Mouse (Mus musculus): ENCODE results near the gene Ndufa12. TPM values are rescaled to one million over a fixed set of nuclear protein-coding genes. Genes with fewer than 3 reads are reported as not detected.

Ndufa12 gene
- 100 to 1,000 TPM; 249 to 266 TPM for total RNA-seq (2021)
- long read RNA-seq, experiment 1, transcript Ndufa12-201 (4 exons, 1,110 nt), result major isoform, 172 of 176 reads
- long read RNA-seq, experiment 1, partial matches to known transcripts, result 0 of 176 reads
- long read RNA-seq, experiment 1, other reads (novel, unspliced or antisense), result 3 of 176 reads
- long read RNA-seq, experiment 2, transcript Ndufa12-201 (4 exons, 1,110 nt), result major isoform, 170 of 171 reads
- long read RNA-seq, experiment 2, partial matches to known transcripts, result 0 of 171 reads
- long read RNA-seq, experiment 2, other reads (novel, unspliced or antisense), result 1 of 171 reads

DNA sequence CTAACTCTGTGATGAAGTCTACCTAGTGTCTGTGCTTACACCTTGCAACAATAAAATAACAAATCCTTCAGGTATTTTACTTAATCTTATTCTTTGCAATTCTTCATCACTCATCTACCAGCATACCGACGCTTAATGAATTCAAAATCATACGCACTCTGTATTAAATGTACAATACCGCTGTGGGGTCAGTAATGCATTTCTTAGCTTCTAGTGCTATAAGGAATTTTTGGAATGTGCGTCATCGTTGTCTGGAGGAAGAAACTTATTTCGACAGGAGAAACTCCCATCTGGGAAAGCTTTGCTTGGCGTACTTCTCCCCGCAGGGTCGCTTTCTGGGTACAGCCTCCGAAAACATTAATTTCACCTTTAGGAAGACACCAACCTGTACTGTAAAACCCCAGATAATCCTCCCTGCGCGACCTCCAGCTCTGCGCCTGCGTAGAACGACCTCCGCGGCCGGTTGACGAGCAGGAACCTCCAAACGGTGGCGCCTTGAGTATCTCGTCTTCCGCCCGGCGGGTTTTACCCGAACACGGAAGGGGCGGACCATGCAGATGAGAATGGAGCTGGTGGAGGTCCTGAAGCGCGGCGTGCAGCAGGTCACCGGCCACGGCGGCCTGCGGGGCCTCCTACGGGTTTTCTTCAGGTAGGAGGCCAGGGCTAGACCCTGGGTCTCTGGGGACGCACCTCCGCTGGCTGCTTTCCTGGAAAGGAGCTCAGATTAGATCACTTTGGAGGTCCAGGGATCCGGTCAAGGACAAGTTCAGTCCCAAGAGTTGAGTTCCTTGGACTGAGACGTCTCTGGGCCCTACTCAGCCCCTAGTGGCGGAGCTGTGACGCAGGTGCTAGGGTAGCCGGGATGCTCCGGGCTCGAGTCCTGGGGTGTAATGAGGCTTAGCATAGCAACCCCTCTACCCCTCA is at the start of gene Ndufa12:
TSS of gene Ndufa12 (plus strand) at position 239 of the 924 bp plus-strand sequence.
- peak; percentile 95 to 97 for DNase-seq (ENCODE audit: low spot score in 2 of 2)

DNA sequence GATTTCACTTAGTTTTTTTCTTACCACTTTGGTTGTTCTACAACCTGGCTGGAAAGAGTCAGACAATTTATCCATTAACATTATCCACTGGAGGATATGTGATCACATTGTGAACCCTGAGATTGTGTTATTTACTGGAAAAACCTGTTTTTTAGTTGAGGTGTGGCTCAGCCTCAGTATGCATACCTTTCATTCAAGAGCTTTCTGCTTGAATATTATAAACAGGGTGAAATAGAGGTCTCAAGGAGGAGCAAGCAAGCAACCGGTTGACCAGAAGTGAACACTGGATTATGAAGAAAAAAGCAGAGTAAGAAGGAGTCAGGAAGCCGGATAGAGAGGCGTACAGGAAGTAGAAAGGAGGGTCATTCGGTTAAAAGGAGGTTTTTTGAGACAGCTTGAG is 47.0 kb upstream of the Ndufa12 start:
- no peak for DNase-seq (ENCODE audit: low spot score in 2 of 2)

DNA sequence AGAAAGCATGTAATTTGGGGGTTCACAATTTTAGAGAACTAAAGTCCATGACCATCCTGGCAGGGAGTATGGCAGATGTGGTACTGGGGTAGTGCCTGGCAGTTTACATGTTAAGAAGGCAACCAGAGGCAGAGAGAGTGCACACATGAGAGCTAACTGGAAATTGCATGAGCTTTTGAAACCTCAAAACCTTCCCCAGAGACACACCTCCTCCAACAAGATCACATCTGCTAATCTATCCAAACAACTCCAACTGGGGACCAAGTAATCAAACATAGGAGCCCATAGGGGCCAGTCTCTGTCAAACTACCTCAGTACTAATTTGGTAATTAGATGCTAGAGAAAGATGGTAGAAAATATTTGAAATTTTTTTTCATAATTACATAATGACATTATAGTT is 44.7 kb upstream of the Ndufa12 start:
- no peak for DNase-seq (ENCODE audit: low spot score in 2 of 2)

DNA sequence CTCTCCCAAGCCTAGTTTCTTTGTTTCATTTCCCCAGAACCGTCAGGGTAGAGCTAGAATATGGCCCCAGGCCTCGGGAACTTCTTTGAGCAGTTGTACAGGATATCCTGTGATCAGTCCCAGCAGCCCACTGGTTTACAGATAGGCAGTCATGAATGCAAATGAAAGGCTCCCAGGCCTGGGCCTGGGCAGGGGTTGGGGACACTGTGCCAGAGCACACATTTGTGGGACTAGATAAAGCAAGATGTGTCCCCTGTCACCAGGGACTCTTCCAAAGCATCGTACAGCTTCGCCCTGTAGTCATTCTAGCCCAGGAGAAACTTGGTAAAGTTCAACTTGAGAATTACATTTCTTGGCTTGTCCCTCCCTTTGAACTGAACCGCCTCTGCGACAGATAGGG is 39.6 kb upstream of the Ndufa12 start:
- DNase-seq (ENCODE audit: low spot score in 2 of 2), result no peak

DNA sequence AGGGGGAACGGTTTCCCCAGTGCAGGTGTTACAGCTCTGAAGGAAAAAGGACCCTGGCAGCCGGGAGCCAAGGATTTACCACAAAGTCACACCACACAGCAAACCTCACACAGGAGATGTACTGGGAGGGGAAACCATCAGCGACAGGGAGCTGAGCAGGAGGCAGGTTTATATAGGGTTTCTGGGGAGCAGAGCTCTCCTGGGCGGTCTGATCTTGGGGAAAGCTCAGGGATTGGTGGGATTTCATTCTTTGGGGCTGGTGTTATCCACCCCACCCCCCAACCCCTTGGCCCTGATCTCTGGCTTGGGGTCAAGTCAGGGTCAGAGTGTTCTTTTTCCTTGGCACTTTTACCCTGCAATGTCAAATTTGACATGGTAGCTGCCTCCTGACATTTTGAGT is 39.1 kb upstream of the Ndufa12 start:
- no peak for DNase-seq (ENCODE audit: low spot score in 2 of 2)

DNA sequence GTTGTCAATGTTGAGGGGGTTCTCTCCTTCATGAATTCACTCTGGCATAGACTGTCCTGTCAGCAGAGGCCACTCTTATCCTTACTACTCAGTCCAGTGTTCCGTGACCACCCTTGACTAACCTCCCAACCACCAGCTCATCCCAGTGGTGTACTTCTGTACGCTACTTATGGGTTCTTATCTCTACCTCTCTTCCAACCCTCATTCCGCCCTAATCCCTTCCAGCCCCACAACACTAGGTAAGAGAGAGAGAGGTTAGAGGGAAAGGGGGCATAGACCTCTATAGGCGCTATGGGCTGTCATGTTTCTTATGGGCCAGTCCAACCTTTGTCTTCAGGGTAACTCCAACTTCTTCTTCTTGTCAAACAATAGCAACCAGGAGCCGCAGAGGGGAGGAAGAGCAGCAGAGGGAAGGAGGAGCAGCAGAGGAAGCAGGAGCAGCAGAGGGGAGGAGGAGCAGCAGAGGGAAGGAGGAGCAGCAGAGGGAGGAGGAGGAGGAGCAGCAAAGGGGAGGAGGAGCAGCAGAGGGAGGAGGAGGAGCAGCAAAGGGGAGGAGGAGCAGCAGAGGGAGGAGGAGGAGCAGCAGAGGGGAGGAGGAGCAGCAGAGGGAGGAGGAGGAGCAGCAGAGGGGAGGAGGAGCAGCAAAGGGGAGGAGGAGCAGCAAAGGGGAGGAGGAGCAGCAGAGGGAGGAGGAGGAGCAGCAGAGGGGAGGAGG is 37.3 kb upstream of the Ndufa12 start:
- DNase-seq (ENCODE audit: low spot score in 2 of 2), result no peak

DNA sequence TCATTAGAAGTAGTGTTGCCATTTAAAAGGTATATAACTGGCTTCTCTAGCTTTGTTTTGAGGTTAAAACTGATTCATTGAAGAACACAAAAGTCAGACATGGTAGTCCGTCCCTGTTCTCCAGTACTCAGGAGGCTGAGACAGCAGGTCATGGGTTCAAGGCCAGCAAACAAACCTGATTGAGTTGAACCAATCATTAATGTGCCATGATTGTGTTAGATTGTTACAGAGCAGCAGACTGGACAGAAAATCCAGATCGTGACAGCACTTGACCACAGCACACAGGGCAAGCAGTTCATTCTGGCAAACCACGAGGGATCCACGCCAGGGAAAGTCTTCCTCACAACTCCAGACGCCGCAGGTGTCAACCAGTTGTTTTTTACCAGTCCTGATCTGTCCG is 36.5 kb upstream of the Ndufa12 start:
- DNase-seq (ENCODE audit: low spot score in 2 of 2), result no peak

DNA sequence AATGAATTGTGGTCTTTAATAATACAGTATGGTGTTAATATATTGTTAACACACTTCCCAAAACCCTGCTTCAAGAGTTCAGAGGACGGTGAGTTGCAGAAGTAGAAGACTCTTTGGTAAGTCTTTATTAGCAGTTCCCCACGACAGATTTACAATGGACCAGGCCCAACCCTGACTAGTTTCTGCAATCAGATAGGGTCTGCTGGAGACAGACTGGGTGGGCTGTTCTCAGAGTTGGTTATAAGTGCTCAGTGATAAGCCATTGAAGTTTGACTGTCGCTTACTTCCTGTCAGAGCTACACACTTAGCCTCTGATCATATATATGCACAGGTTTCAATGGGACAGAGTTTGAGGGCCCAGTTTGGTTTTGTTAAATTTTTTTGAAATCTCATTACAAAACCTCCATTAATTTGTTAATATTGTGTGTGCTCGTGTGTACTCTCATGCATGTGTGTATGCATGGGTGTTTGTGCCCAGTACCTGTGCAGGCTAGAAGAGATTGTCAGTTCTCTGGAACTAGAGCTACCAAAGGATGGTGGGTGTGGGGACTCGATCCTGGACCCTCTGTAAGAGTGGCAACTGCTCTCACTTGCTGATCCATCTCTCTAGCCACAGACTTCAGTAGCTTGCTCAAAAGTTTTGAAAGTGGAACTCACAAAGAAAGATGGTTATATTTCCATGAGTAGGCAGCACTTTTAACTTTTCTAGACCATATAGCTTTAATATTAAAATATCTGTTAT is 34.2 kb upstream of the Ndufa12 start:
- no peak for DNase-seq (ENCODE audit: low spot score in 2 of 2)

DNA sequence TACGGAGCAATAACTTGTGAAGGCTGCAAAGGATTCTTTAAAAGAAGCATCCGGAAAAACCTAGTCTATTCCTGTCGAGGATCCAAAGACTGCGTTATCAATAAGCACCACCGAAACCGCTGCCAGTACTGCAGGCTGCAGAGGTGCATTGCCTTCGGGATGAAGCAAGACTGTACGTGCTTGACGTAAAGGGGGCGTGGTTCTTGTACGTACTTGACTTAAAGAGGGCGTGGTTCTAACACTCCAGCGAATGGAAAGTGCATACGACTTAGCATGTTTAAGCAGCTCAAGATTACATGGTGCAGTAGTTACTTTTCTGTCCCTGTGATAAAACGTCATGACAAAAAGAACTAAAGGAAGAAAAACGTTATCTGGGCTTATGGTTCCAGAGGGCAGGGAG is 33.1 kb upstream of the Ndufa12 start:
- no peak for DNase-seq (ENCODE audit: low spot score in 2 of 2)

DNA sequence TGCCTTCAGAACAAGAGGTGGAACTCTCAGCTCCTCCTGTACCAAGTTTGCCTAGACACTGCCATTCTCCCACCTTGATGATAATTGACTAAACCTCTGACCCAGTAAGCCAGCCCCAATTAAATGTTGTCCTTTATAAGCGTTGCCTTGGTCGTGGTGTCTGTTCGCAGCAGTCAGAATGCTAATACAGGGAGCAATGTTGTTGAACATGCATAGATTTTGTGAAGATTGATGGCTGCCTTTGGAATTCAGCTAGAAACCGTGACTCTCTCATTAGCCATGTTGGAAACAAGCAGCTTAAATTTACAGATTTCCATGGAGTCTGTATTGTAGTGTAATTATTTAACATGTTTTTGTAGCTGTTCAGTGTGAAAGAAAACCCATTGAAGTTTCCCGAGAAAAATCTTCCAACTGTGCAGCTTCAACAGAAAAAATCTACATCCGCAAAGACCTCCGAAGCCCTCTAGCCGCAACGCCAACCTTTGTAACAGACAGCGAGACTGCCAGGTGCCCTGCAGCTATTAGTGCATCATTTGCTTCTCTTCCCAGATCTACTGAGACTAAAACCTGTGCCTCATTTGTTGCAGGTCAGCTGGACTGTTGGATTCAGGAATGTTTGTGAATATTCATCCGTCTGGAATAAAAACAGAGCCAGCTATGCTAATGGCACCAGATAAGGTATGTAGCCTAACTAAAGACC is 31.3 kb upstream of the Ndufa12 start:
- DNase-seq (ENCODE audit: low spot score in 2 of 2), result no peak

DNA sequence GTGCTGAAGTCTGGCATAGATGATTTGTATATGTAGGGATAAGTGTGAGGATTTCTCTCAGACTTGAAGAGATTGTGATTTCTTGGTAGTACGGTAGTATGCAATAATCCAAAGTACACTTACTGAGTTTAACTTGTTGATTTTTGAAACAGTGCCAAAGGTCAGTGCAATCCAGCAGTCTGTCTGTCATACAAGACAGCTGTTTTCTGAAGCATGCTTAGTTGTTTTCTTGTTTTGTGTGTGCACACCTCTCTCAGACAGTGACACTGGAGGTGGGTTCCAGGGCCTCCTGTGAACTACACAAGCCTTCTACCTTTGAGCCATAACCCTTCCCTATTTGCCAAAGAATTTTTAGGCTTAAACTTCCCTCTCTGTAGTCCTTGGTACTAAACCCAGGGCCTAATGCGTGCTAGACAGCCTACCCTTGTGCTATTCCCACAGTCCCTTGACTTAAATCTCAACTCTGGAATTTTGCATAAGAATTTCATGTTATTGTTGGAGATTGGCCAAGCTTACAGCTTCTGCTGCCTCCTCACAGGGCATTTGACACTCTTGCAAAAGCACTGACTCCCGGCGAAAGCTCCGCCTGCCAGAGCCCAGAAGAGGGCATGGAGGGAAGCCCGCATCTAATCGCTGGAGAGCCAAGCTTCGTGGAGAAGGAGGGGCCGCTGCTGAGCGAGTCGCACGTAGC is 26.9 kb upstream of the Ndufa12 start:
- DNase-seq (ENCODE audit: low spot score in 2 of 2), result no peak

DNA sequence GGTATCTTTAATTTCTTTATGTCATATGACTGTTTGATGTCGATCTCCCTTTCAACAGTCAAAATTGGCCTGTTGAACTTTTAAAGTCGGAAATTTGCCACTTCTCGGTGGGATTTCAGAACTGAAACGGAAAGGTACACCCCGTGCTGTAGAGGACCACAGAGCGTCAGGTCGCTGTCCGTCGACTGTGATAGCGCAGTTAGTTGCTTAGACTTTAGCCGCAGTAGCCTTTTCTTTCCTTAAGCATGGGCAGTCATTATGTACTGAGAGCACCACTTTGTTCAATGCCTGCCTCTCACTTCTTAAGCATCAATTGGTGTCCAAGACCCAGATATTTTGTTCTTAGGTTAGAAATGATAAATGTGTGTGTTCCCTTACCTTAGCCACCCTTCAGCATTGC is 26.4 kb upstream of the Ndufa12 start:
- DNase-seq (ENCODE audit: low spot score in 2 of 2), result no peak

DNA sequence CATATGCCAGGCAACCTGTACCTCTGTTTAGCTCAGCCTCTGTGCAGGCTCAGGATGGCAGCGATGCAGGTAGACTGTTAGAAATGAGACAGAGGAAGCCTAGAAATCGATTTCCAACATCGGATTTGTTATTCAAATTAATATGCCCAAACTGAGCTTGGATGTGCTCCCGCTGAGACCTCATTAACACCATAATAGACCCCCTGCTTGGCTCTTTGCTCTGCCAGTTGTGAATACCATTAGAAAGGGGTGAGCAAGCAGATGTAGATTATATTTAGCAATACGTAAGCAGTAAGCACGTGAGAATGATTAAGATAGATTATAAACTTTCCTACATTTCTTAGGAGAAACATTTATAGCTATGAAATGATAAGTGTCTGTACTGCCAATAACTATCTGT is 25.8 kb upstream of the Ndufa12 start:
- DNase-seq (ENCODE audit: low spot score in 2 of 2), result no peak

DNA sequence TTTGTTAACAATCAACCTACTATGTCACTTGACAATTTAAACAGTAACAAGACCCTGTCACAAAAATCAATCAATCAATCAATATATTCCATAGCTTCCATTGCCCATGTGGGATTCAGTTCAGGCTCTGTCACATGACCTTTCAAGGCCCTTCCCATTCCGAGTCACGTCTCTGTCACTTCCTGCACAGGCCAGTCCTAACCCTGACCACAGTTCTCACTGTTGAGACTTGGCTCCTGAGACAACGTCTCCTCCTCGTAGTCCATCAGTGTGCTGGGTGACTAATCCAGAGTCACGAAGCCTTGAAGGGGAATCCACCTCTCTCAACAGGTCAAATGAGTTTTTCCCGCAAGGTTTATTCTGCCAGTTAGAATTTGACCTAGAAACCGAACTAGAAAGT is 23.9 kb upstream of the Ndufa12 start:
- DNase-seq (ENCODE audit: low spot score in 2 of 2), result no peak

DNA sequence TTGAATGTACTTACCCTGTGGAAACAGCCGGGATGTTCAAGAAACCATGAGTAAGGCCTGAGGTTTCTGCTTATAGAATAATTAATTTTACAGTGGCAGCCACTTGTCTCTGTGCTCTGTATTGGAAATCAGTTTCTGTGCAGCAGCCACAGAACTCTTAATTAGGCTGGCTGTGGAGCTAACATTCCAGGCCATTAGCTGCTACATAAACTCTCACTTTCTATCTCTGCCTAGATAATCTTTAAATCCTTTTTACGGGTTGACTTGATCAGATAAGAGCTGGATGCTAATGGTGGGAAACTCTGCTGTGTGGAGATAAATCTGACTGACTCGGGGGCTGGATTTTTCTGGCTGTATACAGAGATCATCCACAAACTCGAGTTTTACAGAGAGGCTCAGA is 15.3 kb upstream of the Ndufa12 start:
- no peak for DNase-seq (ENCODE audit: low spot score in 2 of 2)

DNA sequence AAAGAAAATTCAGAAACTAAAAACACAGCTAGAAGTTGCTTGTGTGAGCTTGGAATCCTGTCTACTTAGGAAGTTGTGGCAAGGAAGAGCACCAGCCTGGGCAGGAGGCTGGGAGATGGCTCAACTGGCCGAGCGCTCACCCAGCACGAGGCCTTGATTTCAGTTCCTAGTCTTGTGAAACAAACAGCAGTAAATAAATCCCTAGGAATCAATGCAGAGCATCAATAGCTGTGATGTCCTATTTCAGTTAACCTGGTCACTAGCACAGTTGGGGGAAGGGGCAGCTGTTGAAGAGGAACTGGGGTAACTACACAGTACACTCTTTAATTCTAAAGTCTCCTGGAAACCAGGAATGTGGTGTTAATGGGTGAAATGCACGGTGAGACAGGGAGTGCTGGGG is 6.5 kb downstream of the Ndufa12 start:
- no peak for DNase-seq (ENCODE audit: low spot score in 2 of 2)

DNA sequence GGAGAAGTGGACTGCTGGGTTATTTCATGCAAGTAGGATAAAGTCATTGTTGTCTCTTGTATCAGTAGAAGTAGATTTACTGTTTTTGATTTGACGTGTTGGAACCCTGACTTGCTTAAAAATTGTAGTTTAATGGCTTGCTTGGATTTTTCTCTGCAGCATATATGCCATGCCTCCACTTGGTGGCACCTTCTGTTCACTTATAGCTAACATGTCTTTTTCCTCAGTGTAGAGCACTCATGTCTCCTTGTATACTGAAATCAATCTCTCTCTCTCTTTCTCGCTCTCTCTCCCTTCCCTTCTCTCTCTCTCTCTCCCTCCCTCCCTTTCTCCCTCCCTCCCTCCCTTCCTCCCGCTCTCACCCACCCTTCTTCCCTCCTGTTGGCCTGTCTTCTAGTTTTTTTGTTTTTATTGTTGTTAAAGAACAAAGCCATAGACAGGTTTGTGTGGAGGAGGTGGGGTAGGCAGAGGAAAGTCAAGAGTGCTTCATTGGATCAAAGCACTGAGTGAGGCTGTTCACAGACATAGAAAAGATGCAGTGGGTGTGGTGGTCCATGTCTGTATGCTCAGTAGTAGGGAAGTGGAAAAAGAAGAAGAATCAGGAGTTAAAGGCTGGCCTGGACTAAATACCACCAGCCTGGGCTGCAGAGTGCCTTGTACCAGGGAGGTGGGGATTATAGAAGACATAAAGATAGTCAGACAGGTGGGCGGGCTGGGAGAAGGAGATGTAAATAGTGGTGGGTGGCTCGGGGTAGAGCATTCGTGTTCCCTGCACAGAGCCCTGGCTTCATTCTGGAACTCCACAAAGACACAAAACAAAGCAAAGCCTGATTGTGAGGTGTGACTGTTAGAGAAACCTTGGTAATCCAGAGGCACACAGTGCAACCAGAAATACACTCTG is 12.4 kb downstream of the Ndufa12 start:
- peak in 1 of 2 experiments; percentile 47 for DNase-seq (ENCODE audit: low spot score in 2 of 2)

DNA sequence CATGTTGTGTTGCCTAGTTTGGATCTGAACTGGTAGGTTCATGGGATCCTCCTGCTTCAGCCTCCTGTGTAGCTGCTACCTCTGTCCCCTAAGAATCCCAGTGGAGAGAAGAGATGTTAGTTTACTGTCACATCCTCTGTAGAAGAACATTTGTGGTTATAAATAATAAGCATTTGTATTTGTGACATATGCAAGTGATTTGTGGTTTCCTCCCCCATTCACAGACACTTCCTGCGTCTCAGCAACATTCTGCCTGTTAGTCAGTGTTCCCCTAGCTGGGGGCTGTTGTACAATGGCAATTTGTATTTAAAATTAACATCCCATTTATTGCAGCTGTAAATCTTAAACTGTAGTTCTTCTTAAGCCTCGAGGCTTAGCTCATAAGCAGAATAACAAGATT is 13.2 kb downstream of the Ndufa12 start:
- no peak for DNase-seq (ENCODE audit: low spot score in 2 of 2)

All from left cerebral cortex, adult 18-20 months (tissue).